Comparison of ENCODE assay signal across 7 mouse cellular contexts in the genomic region with DNA sequence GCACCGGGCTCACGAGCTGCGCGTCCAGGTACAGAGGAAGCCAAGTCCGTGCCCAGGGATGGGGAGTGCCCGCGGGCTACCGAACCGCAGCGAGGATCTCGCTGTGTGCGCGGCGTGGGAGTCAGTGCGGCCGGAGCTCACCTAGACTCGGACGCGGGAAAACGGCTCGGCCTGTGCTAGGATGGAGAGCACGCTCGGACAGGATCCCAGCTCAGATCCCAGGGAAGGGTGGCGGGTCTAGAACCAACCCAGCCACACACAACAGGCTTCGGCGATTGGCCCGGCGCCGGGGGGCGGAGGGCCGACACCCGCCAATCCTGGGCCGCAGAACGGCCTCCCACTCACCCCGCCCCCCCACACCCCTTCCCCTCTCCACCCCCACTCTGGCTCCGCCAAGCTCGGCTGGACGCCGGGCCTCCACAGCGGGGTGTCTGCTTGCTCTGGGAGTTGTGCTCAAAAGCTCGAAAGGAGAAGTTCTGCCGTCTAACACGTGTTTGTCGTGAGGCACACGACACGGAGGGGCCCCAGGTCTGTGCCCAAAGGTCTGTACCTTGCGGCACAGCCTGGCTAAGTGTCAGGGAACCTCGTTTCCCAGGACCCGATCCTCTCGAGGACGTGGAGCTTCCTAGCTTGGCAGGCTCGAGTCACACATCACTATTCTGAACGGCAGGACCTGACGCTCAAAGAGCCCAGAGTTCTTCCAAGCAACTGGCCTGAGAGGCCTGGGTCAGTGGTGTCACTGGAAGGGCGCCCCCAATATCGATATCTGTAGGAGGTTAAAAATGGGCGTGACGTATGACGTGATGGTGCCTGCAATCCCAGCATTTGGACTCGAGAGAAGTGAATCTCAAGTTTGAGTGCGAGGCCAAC. TPM values are rescaled to one million over a fixed set of nuclear protein-coding genes. Genes with fewer than 3 reads are reported as not detected.
A peak's percentile ranks its signal among the peaks of the same experiment; 100 is the strongest.
DNase-seq lines count a peak whose midpoint lies in the region; ATAC-seq lines count a peak whose summit lies in the region.

A gene (minus strand): TSS at position 297 of the 870 bp plus-strand sequence.

- peak within 1 kb of the TSS; percentile 98 for H3K4me2 ChIP-seq in limb, embryonic 13.5 days (replicated peaks)
- H3K4me2 ChIP-seq in midbrain, embryonic 14.5 days (ENCODE audit: low read length): peak within 1 kb of the TSS; percentile 91

- H3K27me3 ChIP-seq in limb, embryonic 13.5 days: peaks cover 25% of the 10 kb centered on the region
- H3K27me3 ChIP-seq in midbrain, embryonic 14.5 days (ENCODE audit: control insufficient read depth, insufficient read depth, low read length): peaks cover 26% of the 10 kb centered on the region

- H3K4me1 ChIP-seq in limb, embryonic 13.5 days: peaks cover 16% of the 10 kb centered on the region
- H3K4me1 ChIP-seq in midbrain, embryonic 14.5 days (ENCODE audit: control insufficient read depth, insufficient read depth, low read length): peaks cover 13% of the 10 kb centered on the region

- H3K4me3 ChIP-seq in limb, embryonic 13.5 days: peak within 1 kb of the TSS; percentile 58
- peak within 1 kb of the TSS; percentile 46 for H3K4me3 ChIP-seq in midbrain, embryonic 14.5 days (replicated peaks; ENCODE audit: low read depth, low read length)

- no peaks in the 10 kb centered on the region for H3K36me3 ChIP-seq in limb, embryonic 13.5 days
- no peaks in the 10 kb centered on the region for H3K36me3 ChIP-seq in midbrain, embryonic 14.5 days (ENCODE audit: control insufficient read depth, insufficient read depth, low read length)

- 2% methylated on average over 60 of the region's 61 CpGs for WGBS in limb, embryonic 13.5 days
- 2% methylated on average over 60 of the region's 61 CpGs for WGBS in midbrain, embryonic 14.5 days

- DNase-seq in adrenal gland, postnatal 25 days: peak; percentile 87
- peak; percentile 76 for DNase-seq in embryo, embryonic 9.5 days (ENCODE audit: extremely low spot score)
- peak; percentile 99 for DNase-seq in heart, adult 11 months
- peak; percentile 91 for DNase-seq in kidney, adult 11 months
- DNase-seq in midbrain, embryonic 14.5 days: peak; percentile 76
- peak; percentile 49 to 76 for DNase-seq in spleen, postnatal 4 days (ENCODE audit: low spot score in 2 of 2)

- peak within 1 kb of the TSS; percentile 65 for H3K9ac ChIP-seq in limb, embryonic 13.5 days
- peak within 1 kb of the TSS; percentile 46 for H3K9ac ChIP-seq in midbrain, embryonic 14.5 days (replicated peaks; ENCODE audit: low read length)

- H3K9me3 ChIP-seq in limb, embryonic 13.5 days: no peaks in the 10 kb centered on the region
- no peaks in the 10 kb centered on the region for H3K9me3 ChIP-seq in midbrain, embryonic 14.5 days (ENCODE audit: control insufficient read depth, low read length)

- peak; percentile 95 for ATAC-seq in limb, embryonic 13.5 days (ENCODE audit: low FRiP score, low read depth)
- ATAC-seq in midbrain, embryonic 14.5 days (ENCODE audit: low FRiP score, low TSS enrichment): peak; percentile 84

- H3K27ac ChIP-seq in limb, embryonic 13.5 days: no peak within 1 kb of the TSS
- H3K27ac ChIP-seq in midbrain, embryonic 14.5 days (replicated peaks; ENCODE audit: low read depth, low read length): peak within 1 kb of the TSS; percentile 42; the same call in 1 of the 2 replicates

RNA-seq across cellular contexts. Expression of the gene that starts here (rescaled TPM):
- total RNA-seq in adrenal gland, postnatal 25 days (2021): 6.2 and 8.5 TPM in 2 replicates
- 3.0 and 3.9 TPM in 2 replicates for polyA plus RNA-seq in limb, embryonic 13.5 days (2015; fragmentation: Nextera tagmentation; extraction: Ambion mirVana)
- 4.9 and 5.5 TPM in 2 replicates for polyA plus RNA-seq in midbrain, embryonic 14.5 days (2014; fragmentation: Nextera tagmentation; extraction: Ambion mirVana)
